Mouse (Mus musculus) heart, adult 10 weeks (tissue): Measurements from ENCODE around the gene Tifa. TPM values are rescaled to one million over a fixed set of nuclear protein-coding genes. Genes with fewer than 3 reads are reported as not detected.

Source experiments
- polyA plus RNA-seq: library from polyadenylated mRNA; stranded (reverse); fragments of 350-450 nt; fragmentation: Illumina TruSeq; extraction: RNeasy Lipid Tissue Mini Kit (QIAGEN cat#74804); gene quantifications from one replicate; pipeline ENCODE4 v1.2.3, GENCODE M21; 2014; ENCODE audit warnings: low read depth, low replicate concordance

Tifa gene
- 1.1 TPM for polyA plus RNA-seq

GRCm38 (mm10) chr3:127789500-127790191, at the start of gene Tifa:
Gene Tifa (plus strand): TSS chr3:127789805.

GRCm38 (mm10) chr3:127780021-127780644, 9.5 kb upstream of the Tifa start, which contains the start of gene Alpk1:
Gene Alpk1 (minus strand): TSS chr3:127780527.

GRCm38 (mm10) chr3:127837154-127837865, 47.7 kb downstream of the Tifa start, which contains the start of gene Ap1ar:
Gene Ap1ar (minus strand): TSS chr3:127837523.

Other genes with a start within 250 kb of the Tifa start
- 30.2 TPM for gene Larp7, start 236.5 kb upstream of the Tifa start, polyA plus RNA-seq
- gene Zgrf1, start 236.3 kb upstream of the Tifa start, polyA plus RNA-seq, result 0.84 TPM
- gene Neurog2, start 156.7 kb upstream of the Tifa start, polyA plus RNA-seq, result not detected
- gene Alpk1, start 9.3 kb upstream of the Tifa start, polyA plus RNA-seq, result 1.6 TPM
- 24.1 TPM for gene Ap1ar, start 47.7 kb downstream of the Tifa start, polyA plus RNA-seq
- 3.1 TPM for gene Fam241a, start 106.5 kb downstream of the Tifa start, polyA plus RNA-seq